Mouse (Mus musculus): ENCODE measurements at regions not wholly inside any gene's neighbourhood (a gene's known extent, or its start where the extent isn't known, plus 50 kb on each side); places are given as distances from the start of the nearest gene placed in this dataset.
A peak's percentile ranks its signal among the peaks of the same experiment; 100 is the strongest.

- no peak for DNase-seq (ENCODE audit: low read depth)
These were observed 169.9 kb upstream of the Il12b start for GRCm38 (mm10) chr11:44229996-44230395.

DNA sequence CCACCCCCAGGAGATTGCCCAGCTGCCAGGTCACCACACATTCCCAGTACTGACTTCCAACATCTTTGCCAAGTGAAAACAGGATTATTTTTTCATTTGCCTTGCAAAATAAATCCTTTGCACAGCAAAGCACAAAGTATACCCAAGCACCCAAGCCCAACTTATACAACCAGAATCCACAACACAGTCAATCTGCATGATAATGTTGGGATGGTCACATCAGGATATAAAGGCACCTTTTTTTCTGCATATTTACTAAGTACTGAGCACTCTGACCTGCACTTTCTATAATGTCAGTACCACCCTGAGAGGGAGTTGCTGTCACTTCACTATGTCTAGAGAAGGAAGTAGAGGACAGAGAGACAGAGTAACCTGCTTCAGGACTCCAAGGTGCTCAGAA lies 164.4 kb upstream of the Il12b start:
- DNase-seq (ENCODE audit: low read depth): no peak

DNA sequence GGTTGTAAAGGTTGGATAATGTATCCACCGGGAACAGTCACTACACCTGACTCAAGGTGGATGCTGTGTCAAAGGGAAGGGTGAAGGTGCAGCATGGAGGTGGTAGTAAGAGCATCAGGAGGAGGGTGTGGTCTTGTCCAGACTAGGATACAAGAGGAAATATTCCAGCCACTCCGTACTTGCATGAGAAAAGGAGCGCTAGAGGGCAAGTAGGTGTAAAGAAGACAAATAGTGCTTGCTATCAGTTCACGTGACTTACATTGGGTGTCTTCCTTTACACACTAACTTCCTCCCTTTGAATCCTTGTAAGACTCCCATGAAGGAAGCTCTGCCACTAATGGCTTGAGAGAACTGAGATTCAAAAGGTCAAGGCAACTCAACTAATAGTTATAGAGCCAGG lies 161.8 kb upstream of the Il12b start:
- no peak for DNase-seq (ENCODE audit: low read depth)

- no peak for DNase-seq (ENCODE audit: low read depth)
These were observed 161.3 kb upstream of the Il12b start for GRCm38 (mm10) chr11:44238598-44238997.

DNA sequence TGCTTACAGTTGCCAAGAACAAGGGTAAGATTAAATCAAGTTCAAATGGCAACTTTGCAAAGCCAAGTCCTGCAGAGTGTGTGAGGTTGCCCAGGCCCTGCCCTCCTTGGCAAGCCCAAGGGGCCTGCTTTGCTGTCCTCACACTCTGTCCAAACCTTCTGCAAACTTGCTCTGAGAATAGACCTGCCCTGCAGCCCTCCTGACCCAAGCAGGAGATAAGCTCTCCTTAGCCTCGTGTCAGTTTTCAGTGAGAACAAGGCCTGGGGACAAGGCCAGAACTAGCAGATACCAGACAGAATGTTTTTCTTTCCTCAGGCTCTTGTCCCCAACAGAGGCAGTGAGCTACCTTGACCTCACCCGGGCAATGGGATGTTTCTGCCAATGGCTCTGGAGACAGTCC lies 156.7 kb upstream of the Il12b start:
- DNase-seq (ENCODE audit: low read depth): no peak

GRCm38 (mm10) chr11:44251821-44252220 lies 148.0 kb upstream of the Il12b start:
- DNase-seq (ENCODE audit: low read depth): no peak

GRCm38 (mm10) chr11:44260376-44261111 lies 139.3 kb upstream of the Il12b start:
- no peak for DNase-seq (ENCODE audit: low read depth)

DNA sequence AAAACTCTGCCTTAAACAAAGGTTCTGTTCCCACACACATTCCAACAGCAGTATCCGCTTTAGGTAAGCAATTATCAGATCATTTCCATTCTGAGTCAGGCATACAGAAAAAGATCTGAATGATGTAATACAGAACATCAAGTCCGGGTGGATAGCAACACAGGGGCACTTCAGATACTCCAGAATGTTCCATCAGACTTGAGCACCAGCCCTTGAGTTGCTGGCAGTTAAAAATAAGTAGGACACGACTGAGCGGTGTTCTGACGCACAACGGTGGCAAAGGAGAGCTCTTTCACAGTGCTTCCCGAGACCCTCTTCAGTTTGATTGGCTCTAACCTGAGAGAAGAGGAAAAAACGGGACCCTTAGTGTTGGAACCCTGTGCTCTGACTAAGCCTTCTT lies 138.2 kb upstream of the Il12b start:
- no peak for DNase-seq (ENCODE audit: low read depth)

GRCm38 (mm10) chr11:44262571-44262970 lies 137.3 kb upstream of the Il12b start:
- no peak for DNase-seq (ENCODE audit: low read depth)

DNA sequence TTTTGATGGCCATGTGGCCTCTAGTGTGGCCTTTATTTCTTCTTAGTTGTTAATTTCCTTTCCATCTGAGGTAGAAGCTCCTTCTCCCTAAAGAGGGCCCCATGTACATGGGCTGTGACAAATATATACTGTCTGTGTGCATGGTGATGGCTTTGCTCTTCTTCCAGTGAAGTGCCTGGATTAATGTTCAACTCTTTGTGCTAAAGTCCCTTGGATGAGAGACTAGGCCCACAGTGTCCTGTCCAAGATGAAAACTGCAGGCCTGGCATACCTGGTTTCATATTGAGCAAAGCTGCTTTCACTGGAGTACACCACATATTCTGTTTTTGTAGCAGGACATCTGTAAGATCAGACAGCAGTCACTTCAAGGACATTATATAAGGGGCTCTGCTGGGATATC lies 127.6 kb upstream of the Il12b start:
- no peak for DNase-seq (ENCODE audit: low read depth)

DNA sequence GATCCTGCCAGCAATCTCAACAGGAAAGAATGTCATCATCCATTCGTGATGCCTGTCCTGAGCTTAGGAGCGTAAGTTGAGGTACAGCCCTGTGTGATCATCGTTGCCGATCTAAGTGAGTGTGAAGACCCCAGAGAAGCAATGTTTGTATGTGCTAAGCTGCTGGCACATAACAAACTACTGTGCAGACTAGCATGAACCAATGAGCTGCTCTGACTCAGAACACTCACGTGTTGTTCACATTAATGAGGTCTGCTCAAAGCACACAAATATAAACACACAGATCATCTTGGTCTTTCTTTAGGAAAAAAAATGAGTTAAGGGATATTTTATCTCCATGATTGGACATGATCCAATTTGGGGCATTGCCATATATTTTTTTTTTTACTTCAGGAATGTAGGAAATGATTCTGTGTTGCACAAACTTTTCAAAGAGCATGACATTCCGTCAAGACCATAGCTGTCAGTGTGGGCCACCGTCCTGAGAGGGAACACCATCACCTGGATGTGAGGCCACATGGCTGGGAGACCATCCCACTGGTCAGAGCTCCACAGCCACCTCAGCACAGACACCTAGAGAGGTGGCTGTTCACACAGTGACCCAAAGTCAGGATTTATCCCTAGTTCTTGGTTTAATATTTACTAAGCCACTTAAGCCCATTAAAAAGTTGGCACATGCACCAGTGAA lies 121.2 kb upstream of the Il12b start:
- DNase-seq (ENCODE audit: low read depth): no peak

GRCm38 (mm10) chr11:44285961-44286360 lies 113.9 kb upstream of the Il12b start:
- DNase-seq (ENCODE audit: low read depth): no peak

GRCm38 (mm10) chr11:44288825-44289224 lies 111.0 kb upstream of the Il12b start:
- no peak for DNase-seq (ENCODE audit: low read depth)

DNA sequence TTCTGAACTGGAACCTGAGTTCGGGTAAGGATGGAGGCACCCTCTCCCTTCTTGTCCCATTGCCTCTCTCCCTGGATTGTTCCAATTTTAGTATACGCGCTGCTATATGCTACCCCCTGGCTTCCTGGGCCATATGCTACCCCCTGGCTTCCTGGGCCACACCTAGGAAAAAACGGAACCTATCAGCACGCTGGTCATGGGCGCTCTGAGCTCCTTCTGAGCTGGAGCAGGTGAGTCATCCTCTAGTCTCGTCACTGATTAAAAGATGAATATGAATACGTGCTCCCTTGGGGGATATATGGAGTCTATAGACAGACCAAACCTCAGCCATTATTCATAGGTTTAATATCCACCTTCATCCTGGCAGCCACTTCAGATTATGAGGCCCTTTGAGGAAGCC lies 96.1 kb upstream of the Il12b start:
- no peak for DNase-seq (ENCODE audit: low read depth)

GRCm38 (mm10) chr11:44316061-44316460 lies 83.8 kb upstream of the Il12b start:
- DNase-seq (ENCODE audit: low read depth): no peak

GRCm38 (mm10) chr11:44319136-44319535 lies 80.7 kb upstream of the Il12b start:
- DNase-seq (ENCODE audit: low read depth): no peak

GRCm38 (mm10) chr11:44323314-44323713 lies 76.5 kb upstream of the Il12b start:
- no peak for DNase-seq (ENCODE audit: low read depth)

- no peak for DNase-seq (ENCODE audit: low read depth)
These were observed 74.8 kb upstream of the Il12b start for GRCm38 (mm10) chr11:44325066-44325465.

GRCm38 (mm10) chr11:44325525-44325924 lies 74.3 kb upstream of the Il12b start:
- DNase-seq (ENCODE audit: low read depth): no peak

DNA sequence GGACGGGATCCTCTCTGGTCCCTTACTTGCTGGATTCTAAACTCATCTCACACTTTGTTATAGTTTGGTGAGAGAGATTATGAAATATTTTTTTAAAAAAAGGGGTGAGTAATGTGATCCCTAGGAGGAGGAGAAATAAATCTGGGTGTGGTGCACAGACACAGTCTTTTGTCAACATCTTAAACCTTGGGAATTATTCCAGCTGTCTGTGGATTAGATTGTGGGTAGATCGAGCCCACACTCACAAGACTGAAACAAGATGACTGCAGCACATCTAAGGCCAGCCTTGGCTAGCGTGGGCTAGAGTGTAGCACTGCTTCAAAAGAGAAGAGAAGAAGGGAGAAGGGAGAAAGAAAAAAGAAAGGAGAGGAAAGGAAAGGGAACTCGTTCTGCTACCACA lies 70.4 kb upstream of the Il12b start:
- DNase-seq (ENCODE audit: low read depth): no peak

DNA sequence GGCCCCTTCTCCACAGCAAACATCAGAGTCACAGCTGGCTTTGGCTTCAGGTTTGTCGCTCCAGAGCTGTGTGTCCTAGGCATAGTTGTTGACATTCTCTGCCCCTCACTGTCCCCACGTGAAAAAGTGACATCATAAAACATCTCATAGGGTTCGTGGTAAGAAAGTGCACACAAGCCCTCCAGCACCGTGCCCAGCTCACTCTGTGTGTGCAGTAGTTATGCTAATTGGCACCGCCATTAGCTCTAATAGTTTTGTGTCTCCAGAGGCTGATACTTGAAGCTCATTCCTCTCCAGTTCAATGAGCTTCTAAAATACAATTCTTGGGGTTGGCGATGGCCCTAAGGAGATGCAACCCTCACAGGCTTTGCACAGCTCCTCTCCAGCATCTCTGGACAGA lies 69.4 kb upstream of the Il12b start:
- DNase-seq (ENCODE audit: low read depth): no peak

DNA sequence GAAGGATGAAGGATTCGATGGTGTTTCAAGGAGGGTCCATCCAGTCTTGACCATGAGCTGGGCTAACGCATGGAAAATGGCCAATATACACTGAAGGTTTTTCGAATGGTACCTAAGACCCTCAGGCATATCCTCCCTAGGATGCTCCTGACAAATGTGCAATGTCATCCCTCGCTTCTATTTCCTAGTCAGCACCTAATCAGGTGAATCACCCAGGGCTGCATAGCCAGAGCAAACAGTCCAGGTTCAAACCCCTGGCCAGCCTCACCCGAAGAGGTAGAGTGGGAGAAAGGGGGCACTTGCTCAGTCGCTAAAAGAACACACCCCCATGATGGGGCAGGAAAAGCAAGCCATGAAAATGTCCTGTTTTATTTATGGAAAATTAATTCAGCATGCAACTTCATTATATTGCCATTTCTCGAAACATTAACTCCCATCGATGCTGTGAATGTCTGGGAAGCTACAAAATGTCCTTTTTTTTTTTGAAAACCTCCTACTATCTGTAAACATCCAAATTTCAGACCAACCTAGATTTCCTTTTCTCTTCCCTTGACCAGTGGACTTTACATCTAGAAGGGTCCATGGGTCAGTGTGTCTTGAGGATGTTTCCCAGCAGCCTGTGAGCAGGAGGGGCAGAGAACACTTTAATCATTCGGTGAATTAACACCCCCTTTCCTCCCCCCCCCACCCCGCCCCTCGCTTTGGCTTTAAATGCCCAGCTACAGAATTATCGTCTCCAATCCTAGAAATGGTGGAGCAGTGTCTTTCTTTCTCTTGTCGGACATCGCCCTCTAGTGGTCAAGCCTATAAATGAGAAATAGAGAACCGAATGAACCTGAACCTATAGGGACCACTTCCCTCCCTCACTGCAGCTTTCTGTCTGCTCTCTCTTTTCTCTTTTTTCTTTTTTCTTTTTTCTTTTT lies 68.8 kb upstream of the Il12b start:
- DNase-seq (ENCODE audit: low read depth): peak; percentile 66

- DNase-seq (ENCODE audit: low read depth): peak; percentile 3
These were observed 68.1 kb upstream of the Il12b start for GRCm38 (mm10) chr11:44331774-44332129.
